Mouse (Mus musculus): ENCODE measurements around the gene Hmg20b. TPM values are rescaled to one million over a fixed set of nuclear protein-coding genes. Genes with fewer than 3 reads are reported as not detected.
A peak's percentile ranks its signal among the peaks of the same experiment; 100 is the strongest.

The Hmg20b gene
- polyA plus RNA-seq, 2 experiments: 92.9 to 135 TPM

DNA sequence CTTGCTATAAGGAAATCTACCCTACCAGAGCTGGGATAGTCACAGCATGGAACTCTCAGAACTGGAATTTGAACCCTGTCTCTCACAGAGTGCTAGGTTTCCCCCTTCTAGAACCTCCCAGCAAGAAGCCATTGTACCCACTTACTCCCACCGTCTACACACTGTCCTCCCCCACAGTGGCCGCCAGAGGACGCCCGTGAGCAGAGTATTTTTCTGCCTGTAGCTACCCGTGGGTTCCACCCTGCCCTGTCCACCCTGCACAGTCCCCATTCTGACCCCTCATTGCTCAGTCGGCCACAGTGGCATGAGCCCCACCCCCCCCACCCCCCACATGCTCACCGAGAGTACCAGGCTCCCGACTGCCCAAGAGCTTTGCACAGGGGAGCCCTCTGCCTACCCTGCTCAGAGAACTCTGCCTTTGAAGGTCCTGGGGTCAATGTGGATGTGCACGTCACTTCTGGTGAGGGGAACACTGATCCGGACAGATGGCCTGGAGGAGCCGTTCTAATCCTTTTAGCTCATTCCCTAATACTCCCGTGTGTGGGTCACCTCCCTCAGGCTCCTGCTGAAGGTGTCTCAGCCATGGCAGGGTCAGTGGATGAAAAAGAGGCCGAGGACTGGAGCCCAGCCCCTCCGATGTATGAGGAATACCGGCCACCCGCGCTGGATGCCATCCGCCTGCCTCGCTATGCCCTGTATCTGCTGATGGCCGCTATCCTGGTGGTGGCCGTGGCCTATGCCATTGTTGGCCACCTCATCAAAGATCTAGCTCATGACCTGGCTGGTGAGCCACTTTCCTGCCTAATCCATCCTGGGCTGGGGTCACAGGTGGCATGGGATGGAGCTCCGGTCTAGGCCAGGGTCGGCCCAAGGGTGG, 39.8 kb upstream of the Hmg20b start:
- peaks cover 23% of the 10 kb centered on the region for H3K4me1 ChIP-seq (ENCODE audit: control insufficient read depth, insufficient read depth, low read length)
- H3K4me3 ChIP-seq (replicated peaks; ENCODE audit: low read length): no peak overlapping the region
- peaks cover 38% of the 10 kb centered on the region for H3K36me3 ChIP-seq (ENCODE audit: control insufficient read depth, insufficient read depth, low read length)
- no peaks in the 10 kb centered on the region for H3K9me3 ChIP-seq (ENCODE audit: control insufficient read depth, low read length)
- WGBS: 66% methylated on average over 22 of the region's 23 CpGs
- TF ChIP-seq POLR2A (IDR thresholded peaks at IDR 0.05; ENCODE audit: borderline replicate concordance, extremely low read depth, insufficient read depth, insufficient read length): no peak
- DNase-seq (ENCODE audit: low spot score) (no peak), ATAC-seq (ENCODE audit: low FRiP score, low read depth) (peak; percentile 51; the same call in 1 of the 2 replicates)
- H3K9ac ChIP-seq (ENCODE audit: low read depth, low read length, severe bottlenecking): no peak overlapping the region
- H3K27me3 ChIP-seq (ENCODE audit: control insufficient read depth, insufficient read depth, low read length): no peaks in the 10 kb centered on the region
- no peak overlapping the region for H3K27ac ChIP-seq (replicated peaks; ENCODE audit: low read depth, low read length)
- H3K4me2 ChIP-seq (replicated peaks; ENCODE audit: low read depth, low read length, severe bottlenecking): no peak overlapping the region

DNA sequence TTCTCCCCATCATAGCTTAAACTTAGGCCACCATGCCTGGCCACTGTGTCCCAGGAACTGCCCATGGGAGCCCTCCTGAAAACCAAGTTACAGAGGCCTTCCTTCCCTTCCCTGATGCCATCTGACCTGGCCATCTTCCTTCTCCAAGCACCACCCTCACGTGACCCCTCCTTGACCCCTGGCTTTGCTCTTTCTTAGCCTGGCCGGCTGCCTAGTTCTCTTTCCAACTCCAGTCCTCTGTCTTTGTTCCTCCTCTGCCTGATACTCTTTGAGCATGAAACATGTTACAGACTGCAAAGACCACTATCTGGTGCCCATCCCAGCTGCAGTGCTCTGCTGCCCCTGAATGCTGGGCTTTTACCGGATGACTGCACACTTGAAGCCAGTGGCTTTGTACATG, 39.1 kb upstream of the Hmg20b start:
- no peak overlapping the region for H3K9ac ChIP-seq (ENCODE audit: low read depth, low read length, severe bottlenecking)
- WGBS: 69% methylated on average over 3 of the region's 3 CpGs
- H3K4me3 ChIP-seq (replicated peaks; ENCODE audit: low read length): no peak overlapping the region
- peaks cover 25% of the 10 kb centered on the region for H3K4me1 ChIP-seq (ENCODE audit: control insufficient read depth, insufficient read depth, low read length)
- no peaks in the 10 kb centered on the region for H3K27me3 ChIP-seq (ENCODE audit: control insufficient read depth, insufficient read depth, low read length)
- ATAC-seq (ENCODE audit: low FRiP score, low read depth) (no peak), DNase-seq (ENCODE audit: low spot score) (no peak)
- no peak for TF ChIP-seq POLR2A (IDR thresholded peaks at IDR 0.05; ENCODE audit: borderline replicate concordance, extremely low read depth, insufficient read depth, insufficient read length)
- no peak overlapping the region for H3K27ac ChIP-seq (replicated peaks; ENCODE audit: low read depth, low read length)
- H3K4me2 ChIP-seq (replicated peaks; ENCODE audit: low read depth, low read length, severe bottlenecking): no peak overlapping the region
- peaks cover 38% of the 10 kb centered on the region for H3K36me3 ChIP-seq (ENCODE audit: control insufficient read depth, insufficient read depth, low read length)
- H3K9me3 ChIP-seq (ENCODE audit: control insufficient read depth, low read length): no peaks in the 10 kb centered on the region

DNA sequence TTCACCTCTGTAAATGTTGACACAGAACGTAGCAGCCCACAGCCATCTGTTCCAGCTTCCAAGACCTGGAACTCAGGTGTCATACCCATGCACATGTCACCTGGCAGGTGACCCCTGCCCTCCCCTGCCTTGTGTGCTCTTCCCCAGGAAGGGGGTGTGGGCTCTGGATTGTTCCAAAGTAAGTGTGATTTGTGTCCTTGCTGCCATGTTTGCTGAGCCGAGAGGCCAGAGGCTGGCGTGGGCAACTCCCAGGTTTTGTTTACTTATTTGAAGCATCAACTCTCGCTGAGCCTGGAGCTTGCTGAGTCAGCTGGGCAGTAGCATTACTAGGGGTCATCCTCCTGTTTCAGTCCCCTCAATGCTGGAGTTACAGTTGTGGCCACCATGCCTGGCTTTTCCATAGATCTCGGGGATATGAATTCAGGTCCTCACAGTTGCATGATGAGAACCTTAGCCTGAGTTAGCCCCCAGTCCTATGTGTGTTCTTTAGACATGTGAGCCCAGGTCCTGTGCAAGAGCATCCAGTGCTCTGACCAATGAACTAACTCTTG, 38.3 kb upstream of the Hmg20b start, which contains the start of gene Gm48552:
Gene Gm48552, plus strand, starts transcription at position 501 of the 551 bp plus-strand sequence.
- Histone ChIP-seq H3K4me2 (replicated peaks; ENCODE audit: low read depth, low read length, severe bottlenecking) (no peak within 1 kb of the TSS), H3K4me1 (ENCODE audit: control insufficient read depth, insufficient read depth, low read length) (peaks cover 20% of the 10 kb centered on the region), H3K4me3 (replicated peaks; ENCODE audit: low read length) (no peak within 1 kb of the TSS), H3K27me3 (ENCODE audit: control insufficient read depth, insufficient read depth, low read length) (no peaks in the 10 kb centered on the region), H3K27ac (replicated peaks; ENCODE audit: low read depth, low read length) (no peak within 1 kb of the TSS), H3K9ac (ENCODE audit: low read depth, low read length, severe bottlenecking) (no peak within 1 kb of the TSS), H3K9me3 (ENCODE audit: control insufficient read depth, low read length) (no peaks in the 10 kb centered on the region), H3K36me3 (ENCODE audit: control insufficient read depth, insufficient read depth, low read length) (peaks cover 38% of the 10 kb centered on the region)
- TF ChIP-seq POLR2A (IDR thresholded peaks at IDR 0.05; ENCODE audit: borderline replicate concordance, extremely low read depth, insufficient read depth, insufficient read length): no peak
- no peak for ATAC-seq (ENCODE audit: low FRiP score, low read depth)
- 87% methylated on average over 5 of the region's 5 CpGs for WGBS
- no peak for DNase-seq (ENCODE audit: low spot score)

DNA sequence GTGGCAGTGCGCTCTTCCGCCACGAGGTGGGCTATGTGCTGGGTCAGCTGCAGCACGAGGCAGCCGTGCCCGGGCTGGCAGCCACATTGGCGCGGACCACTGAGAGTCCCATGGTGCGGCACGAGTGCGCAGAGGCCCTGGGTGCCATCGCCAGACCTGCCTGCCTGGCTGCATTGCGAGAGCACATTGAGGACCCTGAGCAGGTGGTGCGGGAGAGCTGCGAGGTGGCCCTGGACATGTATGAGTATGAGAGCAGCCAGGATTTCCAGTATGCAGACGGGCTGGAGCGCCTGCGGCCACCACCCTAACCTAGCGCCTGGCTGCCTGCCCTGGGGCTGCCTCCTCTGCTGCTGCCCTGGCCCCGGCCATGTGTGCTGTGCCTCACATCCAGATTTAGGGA, 37.4 kb upstream of the Hmg20b start:
- TF ChIP-seq POLR2A (IDR thresholded peaks at IDR 0.05; ENCODE audit: borderline replicate concordance, extremely low read depth, insufficient read depth, insufficient read length): no peak
- no peak overlapping the region for H3K27ac ChIP-seq (replicated peaks; ENCODE audit: low read depth, low read length)

DNA sequence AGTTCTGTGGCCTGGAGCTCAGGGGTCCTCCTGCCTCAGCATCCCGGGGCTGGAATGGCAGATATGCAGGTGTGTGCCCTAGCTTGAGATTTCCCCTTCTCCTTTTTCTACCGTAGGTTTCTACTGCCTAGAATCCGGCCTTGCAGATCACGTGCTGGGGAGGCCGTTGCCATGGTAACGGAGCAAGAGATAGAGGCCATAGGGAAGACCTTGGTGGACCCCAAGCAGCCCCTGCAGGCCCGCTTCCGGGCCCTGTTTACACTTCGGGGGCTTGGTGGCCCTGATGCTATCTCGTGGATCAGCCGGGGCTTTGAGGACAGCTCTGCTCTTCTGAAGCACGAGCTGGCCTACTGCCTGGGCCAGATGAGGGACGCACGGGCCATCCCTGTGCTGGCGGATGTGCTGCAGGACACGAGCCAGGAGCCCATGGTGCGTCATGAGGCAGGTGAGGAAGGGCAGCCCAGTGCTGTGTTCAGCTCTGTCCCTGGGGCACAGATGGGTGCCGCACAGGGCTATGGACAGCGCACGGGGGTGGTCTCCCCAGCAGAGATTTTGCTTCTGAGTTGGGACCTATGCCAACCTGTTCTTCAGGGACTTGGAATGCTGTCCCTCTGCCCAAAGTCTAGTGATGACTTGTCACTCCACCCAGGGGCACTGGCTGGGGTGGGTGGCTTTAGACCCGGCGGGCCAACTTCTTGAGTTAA, 35.5 kb upstream of the Hmg20b start:
- H3K4me2 ChIP-seq (replicated peaks; ENCODE audit: low read depth, low read length, severe bottlenecking): peak overlapping the region; percentile 86; the same call in 1 of the 2 replicates
- H3K9ac ChIP-seq (ENCODE audit: low read depth, low read length, severe bottlenecking): no peak overlapping the region
- WGBS: 88% methylated on average over 19 of the region's 22 CpGs

More for the DNA sequence above, 37.4 kb upstream of the Hmg20b start:
- Histone ChIP-seq H3K4me3 (replicated peaks; ENCODE audit: low read length) (no peak overlapping the region), H3K36me3 (ENCODE audit: control insufficient read depth, insufficient read depth, low read length) (peaks cover 38% of the 10 kb centered on the region), H3K9me3 (ENCODE audit: control insufficient read depth, low read length) (no peaks in the 10 kb centered on the region), H3K4me2 (replicated peaks; ENCODE audit: low read depth, low read length, severe bottlenecking) (no peak overlapping the region), H3K27me3 (ENCODE audit: control insufficient read depth, insufficient read depth, low read length) (no peaks in the 10 kb centered on the region), H3K9ac (ENCODE audit: low read depth, low read length, severe bottlenecking) (no peak overlapping the region), H3K4me1 (ENCODE audit: control insufficient read depth, insufficient read depth, low read length) (peaks cover 11% of the 10 kb centered on the region)
- DNase-seq (ENCODE audit: low spot score) (no peak), ATAC-seq (ENCODE audit: low FRiP score, low read depth) (no peak)
- WGBS: 95% methylated on average over 19 of the region's 20 CpGs

More for the DNA sequence above, 35.5 kb upstream of the Hmg20b start:
- Histone ChIP-seq H3K27ac (replicated peaks; ENCODE audit: low read depth, low read length) (no peak overlapping the region), H3K27me3 (ENCODE audit: control insufficient read depth, insufficient read depth, low read length) (no peaks in the 10 kb centered on the region), H3K36me3 (ENCODE audit: control insufficient read depth, insufficient read depth, low read length) (peaks cover 38% of the 10 kb centered on the region), H3K4me3 (replicated peaks; ENCODE audit: low read length) (peak overlapping the region; percentile 94; the same call in 1 of the 2 replicates), H3K9me3 (ENCODE audit: control insufficient read depth, low read length) (no peaks in the 10 kb centered on the region), H3K4me1 (ENCODE audit: control insufficient read depth, insufficient read depth, low read length) (peaks cover 10% of the 10 kb centered on the region)
- no peak for ATAC-seq (ENCODE audit: low FRiP score, low read depth)
- TF ChIP-seq POLR2A (IDR thresholded peaks at IDR 0.05; ENCODE audit: borderline replicate concordance, extremely low read depth, insufficient read depth, insufficient read length): no peak
- no peak for DNase-seq (ENCODE audit: low spot score)

All from limb, embryonic 14.5 days (tissue).